Mouse (Mus musculus) olfactory bulb, adult 2 months (tissue): ENCODE data around the gene Iqsec1. TPM values are rescaled to one million over a fixed set of nuclear protein-coding genes. Genes with fewer than 3 reads are reported as not detected.

ENCODE experiments used
- H3K27ac ChIP-seq: fragments of 200-500 bp; 2 replicates; pipeline ENCODE4 v1.5.1; 2012; ENCODE audit warnings: low read depth, low read length; ENCODE audit not compliant: insufficient read depth
- H3K4me1 ChIP-seq: fragments of 200-500 bp; 2 replicates; pipeline ENCODE4 v1.6.1; 2012; ENCODE audit warnings: low read length; ENCODE audit not compliant: control insufficient read depth, insufficient read depth
- H3K4me3 ChIP-seq: fragments of 200-500 bp; 2 replicates; pipeline ENCODE4 v1.5.1; 2012; ENCODE audit warnings: mild to moderate bottlenecking, low read depth, low read length, moderate library complexity; ENCODE audit not compliant: insufficient read depth
- CTCF ChIP-seq: fragments of 200-500 bp; IDR thresholded peaks from 2 replicates; pipeline ENCODE4 v1.5.1; 2012; ENCODE audit warnings: low read depth, mild to moderate bottlenecking, low read length, moderate library complexity; ENCODE audit not compliant: insufficient read depth
- POLR2A ChIP-seq: fragments of 200-500 bp; IDR thresholded peaks from 2 replicates; pipeline ENCODE4 v1.6.1; 2012; ENCODE audit warnings: mild to moderate bottlenecking, low read depth, low read length, moderate library complexity; ENCODE audit not compliant: insufficient read depth
- WGBS: fragments of 180-500 bp; shearing (Covaris S2); methylation state at CpG from one replicate; pipeline ENCODE4 v1.1.7; 2018; 5-methylcytosine and 5-hydroxymethylcytosine counted together
- polyA plus RNA-seq: library from polyadenylated mRNA; stranded (reverse); fragments of >200 nt; gene quantifications from 2 replicates; pipeline ENCODE4 v1.2.4, GENCODE M21; 2012; ENCODE audit warnings: low replicate concordance; ENCODE audit not compliant: missing spikeins, insufficient read depth, insufficient read length

Iqsec1 gene
- polyA plus RNA-seq, 1 experiment = not detected

DNA sequence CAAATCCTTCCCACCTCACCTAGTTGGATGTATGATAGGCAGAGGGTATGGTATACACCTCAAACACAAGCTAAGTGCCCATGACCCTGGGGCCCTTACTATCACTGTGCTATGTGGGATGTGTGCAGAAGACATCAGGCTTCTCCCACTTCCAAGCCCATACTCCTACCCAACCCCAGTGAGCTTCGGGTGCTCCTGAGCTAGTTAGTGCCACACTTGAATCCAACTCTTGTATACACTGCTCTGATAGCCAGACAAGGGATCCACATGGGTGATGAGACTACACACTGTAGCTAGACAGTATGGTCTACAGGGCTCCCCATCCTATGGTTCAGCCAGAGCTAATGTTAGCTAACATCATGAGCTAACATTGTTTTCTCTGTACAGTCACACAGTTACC is 102.9 kb downstream of the Iqsec1 start:
- TF ChIP-seq CTCF (no peak), POLR2A (no peak)
- Histone ChIP-seq H3K4me3 (no peak overlapping the region), H3K27ac (no peak overlapping the region), H3K4me1 (peaks cover 14% of the 10 kb centered on the region)
- WGBS = 84% methylated on average over 1 of the region's 1 CpGs

DNA sequence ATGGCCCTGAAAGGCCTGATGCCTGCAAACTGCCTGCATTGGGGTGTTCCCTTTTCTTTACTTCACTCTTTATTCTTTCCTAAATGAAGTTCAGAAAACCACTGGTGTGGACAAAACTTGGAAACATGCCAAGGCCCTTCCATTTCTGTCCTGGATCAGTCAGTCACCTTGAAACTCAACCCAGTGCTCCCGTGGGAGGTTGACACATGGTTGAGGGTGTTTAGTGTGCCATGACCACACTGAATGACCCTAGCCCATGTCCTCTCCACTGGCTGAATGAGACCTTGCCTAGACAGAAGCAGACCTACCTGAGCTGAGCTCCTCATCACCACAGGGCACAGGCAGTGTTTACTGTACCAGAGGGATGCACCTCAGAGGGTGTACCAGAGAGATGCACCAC is 103.9 kb downstream of the Iqsec1 start:
- TF ChIP-seq CTCF = no peak
- no peak for TF ChIP-seq POLR2A
- peaks cover 14% of the 10 kb centered on the region for H3K4me1 ChIP-seq
- H3K4me3 ChIP-seq = no peak overlapping the region
- H3K27ac ChIP-seq = no peak overlapping the region
- WGBS = 54% methylated on average over 1 of the region's 1 CpGs

- H3K27ac ChIP-seq = no peak overlapping the region
- WGBS = 74% methylated on average over 2 of the region's 2 CpGs
- no peaks in the 10 kb centered on the region for H3K4me1 ChIP-seq
- H3K4me3 ChIP-seq = no peak overlapping the region
- TF ChIP-seq POLR2A = no peak
- no peak for TF ChIP-seq CTCF
These were observed 107.5 kb downstream of the Iqsec1 start for GRCm38 (mm10) chr6:90880975-90881374.

- 52% methylated on average over 3 of the region's 3 CpGs for WGBS
- Histone ChIP-seq H3K4me3 (no peak overlapping the region), H3K4me1 (no peaks in the 10 kb centered on the region), H3K27ac (no peak overlapping the region)
- TF ChIP-seq POLR2A = no peak
- TF ChIP-seq CTCF = no peak
These were observed 108.1 kb downstream of the Iqsec1 start for GRCm38 (mm10) chr6:90880404-90880803.

DNA sequence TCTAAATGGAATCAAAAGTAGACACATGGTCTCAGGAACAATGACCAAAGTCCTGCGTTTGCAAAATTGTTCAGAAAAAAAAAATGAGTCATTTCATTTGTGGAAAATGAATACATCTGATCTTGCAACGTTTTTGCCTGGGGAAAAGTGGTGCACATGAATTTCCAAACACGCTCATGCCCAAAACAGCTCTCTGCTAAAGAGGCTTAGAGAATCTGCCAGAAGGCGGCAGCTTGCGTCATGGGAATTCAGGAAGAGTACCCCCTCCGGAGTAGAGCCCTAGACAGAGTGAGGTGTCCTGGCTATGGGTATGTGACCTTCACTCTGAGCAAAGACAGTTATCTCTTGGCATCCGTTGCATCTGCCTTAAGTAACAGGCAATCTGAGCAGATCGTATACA is 116.9 kb downstream of the Iqsec1 start:
- Histone ChIP-seq H3K4me3 (no peak overlapping the region), H3K27ac (no peak overlapping the region), H3K4me1 (no peaks in the 10 kb centered on the region)
- WGBS = 81% methylated on average over 8 of the region's 8 CpGs
- TF ChIP-seq CTCF (no peak), POLR2A (no peak)

DNA sequence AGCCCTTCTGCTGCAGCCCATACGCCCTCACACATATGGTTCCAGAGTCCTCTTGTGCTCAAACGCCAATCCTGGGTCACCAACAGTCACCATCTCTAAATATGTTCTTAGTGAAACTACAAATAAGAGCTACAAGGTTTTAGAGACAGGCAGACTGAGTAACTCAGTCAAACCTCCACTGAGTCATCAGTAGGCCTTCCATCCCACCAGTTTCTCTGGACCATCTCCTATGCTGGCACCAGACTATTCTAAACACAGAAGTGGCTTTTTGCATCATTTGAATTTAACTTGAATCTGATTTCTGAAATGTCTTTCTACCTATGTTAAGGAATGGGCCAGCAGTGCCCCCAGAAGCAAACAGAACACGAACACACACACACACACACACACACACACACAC is 120.5 kb downstream of the Iqsec1 start:
- H3K4me3 ChIP-seq = no peak overlapping the region
- WGBS = 85% methylated on average over 3 of the region's 3 CpGs
- H3K27ac ChIP-seq = no peak overlapping the region
- no peaks in the 10 kb centered on the region for H3K4me1 ChIP-seq
- TF ChIP-seq CTCF (no peak), POLR2A (no peak)

- H3K4me3 ChIP-seq = no peak overlapping the region
- peaks cover 8% of the 10 kb centered on the region; the same call in 1 of the 2 replicates for H3K4me1 ChIP-seq
- 89% methylated on average over 1 of the region's 1 CpGs for WGBS
- no peak overlapping the region for H3K27ac ChIP-seq
- TF ChIP-seq POLR2A (no peak), CTCF (no peak)
These were observed 127.1 kb downstream of the Iqsec1 start for GRCm38 (mm10) chr6:90861370-90861769.

- TF ChIP-seq POLR2A (no peak), CTCF (no peak)
- Histone ChIP-seq H3K27ac (no peak overlapping the region), H3K4me1 (peaks cover 8% of the 10 kb centered on the region; the same call in 1 of the 2 replicates), H3K4me3 (no peak overlapping the region)
- WGBS = 100% methylated on average over 1 of the region's 1 CpGs
These were observed 130.6 kb downstream of the Iqsec1 start for GRCm38 (mm10) chr6:90857844-90858243.

- Histone ChIP-seq H3K4me1 (peaks cover 2% of the 10 kb centered on the region; the same call in 1 of the 2 replicates), H3K4me3 (no peak overlapping the region), H3K27ac (no peak overlapping the region)
- no peak for TF ChIP-seq CTCF
- no peak for TF ChIP-seq POLR2A
- 51% methylated on average over 2 of the region's 2 CpGs for WGBS
These were observed 136.1 kb downstream of the Iqsec1 start for GRCm38 (mm10) chr6:90852360-90852759.

- WGBS = 39% methylated on average over 1 of the region's 1 CpGs
These were observed 140.4 kb downstream of the Iqsec1 start for GRCm38 (mm10) chr6:90848068-90848467.

More at GRCm38 (mm10) chr6:90848068-90848467, 140.4 kb downstream of the Iqsec1 start:
- peaks cover 2% of the 10 kb centered on the region; the same call in 1 of the 2 replicates for H3K4me1 ChIP-seq
- no peak overlapping the region for H3K4me3 ChIP-seq
- no peak overlapping the region for H3K27ac ChIP-seq
- TF ChIP-seq CTCF (no peak), POLR2A (no peak)
